Mouse (Mus musculus) embryonic facial prominence, embryonic 15.5 days (tissue): ENCODE results near the gene Fam227a. TPM values are rescaled to one million over a fixed set of nuclear protein-coding genes. Genes with fewer than 3 reads are reported as not detected.

Source experiments
- ATAC-seq: fragments of 200-750 bp; cut with Nextera tagmentation; 2 replicates; pipeline ENCODE4 v1.8.0; 2017; ENCODE audit warnings: low read depth, moderate TSS enrichment; ENCODE audit not compliant: insufficient number of reproducible peaks, low FRiP score, low TSS enrichment
- H3K27ac ChIP-seq: fragments of 300-500 bp; sonication (generic); replicated peaks from 2 replicates; pipeline ENCODE4 v1.5.1; 2015; ENCODE audit warnings: mild to moderate bottlenecking, inconsistent platforms
- H3K27me3 ChIP-seq: fragments of 300-500 bp; sonication (generic); 2 replicates; pipeline ENCODE4 v1.6.1; 2015; ENCODE audit warnings: inconsistent platforms
- H3K36me3 ChIP-seq: fragments of 300-500 bp; sonication (generic); 2 replicates; pipeline ENCODE4 v1.6.1; 2015; ENCODE audit warnings: mild to moderate bottlenecking, inconsistent platforms
- H3K4me1 ChIP-seq: fragments of 300-500 bp; sonication (generic); 2 replicates; pipeline ENCODE4 v1.6.1; 2015; ENCODE audit warnings: inconsistent platforms
- H3K4me2 ChIP-seq: fragments of 300-500 bp; sonication (generic); replicated peaks from 2 replicates; pipeline ENCODE4 v1.6.1; 2015; ENCODE audit warnings: mild to moderate bottlenecking, inconsistent platforms
- H3K4me3 ChIP-seq: fragments of 300-500 bp; sonication (generic); replicated peaks from 2 replicates; pipeline ENCODE4 v1.5.1; 2015; ENCODE audit warnings: mild to moderate bottlenecking, inconsistent platforms
- H3K9ac ChIP-seq: fragments of 300-500 bp; sonication (generic); 2 replicates; pipeline ENCODE4 v1.6.1; 2015; ENCODE audit warnings: inconsistent platforms
- H3K9me3 ChIP-seq: fragments of 300-500 bp; sonication (generic); replicated peaks from 2 replicates; pipeline ENCODE4 v1.6.1; 2016; ENCODE audit warnings: inconsistent platforms
- WGBS: fragments of 180-500 bp; shearing (Covaris S2); methylation state at CpG from one replicate; pipeline ENCODE4 v1.1.7; 2015; 5-methylcytosine and 5-hydroxymethylcytosine counted together
- polyA plus RNA-seq: library from polyadenylated mRNA; unstranded; fragments of >200 nt; fragmentation: Nextera tagmentation; extraction: Ambion mirVana; gene quantifications from 2 replicates; pipeline ENCODE4 v1.2.1, GENCODE M21; 2015

Gene Fam227a
- 1.8 and 1.9 TPM in 2 replicates for polyA plus RNA-seq

DNA sequence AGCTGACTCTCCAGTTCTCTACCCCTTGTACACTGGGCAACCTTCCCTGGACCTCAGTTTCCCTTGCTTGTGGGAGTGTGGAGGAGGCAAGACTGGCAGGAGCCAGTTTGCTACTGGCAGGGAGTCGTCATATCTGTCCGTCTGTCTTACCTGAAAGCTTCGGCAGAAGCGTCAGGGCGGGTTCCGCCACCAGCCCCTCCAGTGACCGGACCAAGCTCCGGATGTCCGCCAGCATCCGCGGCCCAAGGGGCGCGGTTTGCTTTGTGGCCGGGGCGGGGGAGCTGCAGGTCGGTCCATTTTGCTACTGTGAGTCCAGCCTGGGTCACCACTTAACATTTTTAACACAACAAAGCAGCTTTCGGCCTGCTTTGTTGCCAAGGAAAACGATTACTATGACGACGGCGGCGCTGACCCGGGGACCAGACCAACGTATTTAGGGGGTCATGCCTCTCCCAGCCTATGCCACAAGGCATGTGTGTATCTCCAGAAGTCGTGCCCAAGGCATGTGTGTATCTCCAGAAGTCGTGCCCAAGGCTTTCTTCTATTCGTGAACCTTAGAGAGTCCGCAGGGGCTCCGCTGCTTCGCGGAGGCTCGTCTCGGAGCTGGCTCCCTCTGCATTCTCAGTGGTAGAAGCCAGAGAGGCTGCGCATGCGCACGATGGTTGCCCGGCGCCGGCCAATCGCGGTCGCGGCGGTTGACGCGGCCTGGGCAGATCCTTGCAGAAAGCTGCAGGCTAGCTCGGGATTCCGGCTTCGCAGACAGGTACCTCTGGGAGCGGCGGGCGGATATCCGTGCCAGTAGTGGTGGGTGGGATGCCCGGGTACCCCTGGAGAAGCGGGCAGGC lies at the start of gene Fam227a, which contains the start of gene Cby1:
Fam227a (minus strand) TSS at position 426 of the 845 bp plus-strand sequence.
Cby1 (plus strand) TSS at position 669 of the 845 bp plus-strand sequence.
- H3K9ac ChIP-seq = peak within 1 kb of the TSS; percentile 74
- peak within 1 kb of the TSS; percentile 68 for H3K4me3 ChIP-seq
- under 1% methylated on average over 55 of the region's 55 CpGs for WGBS
- peaks cover 11% of the 10 kb centered on the region for H3K4me1 ChIP-seq
- H3K9me3 ChIP-seq = no peaks in the 10 kb centered on the region
- H3K36me3 ChIP-seq = peaks cover 18% of the 10 kb centered on the region
- peak within 1 kb of the TSS; percentile 93 for H3K4me2 ChIP-seq
- ATAC-seq = peak; percentile 82
- no peaks in the 10 kb centered on the region for H3K27me3 ChIP-seq
- H3K27ac ChIP-seq = peak within 1 kb of the TSS; percentile 92

DNA sequence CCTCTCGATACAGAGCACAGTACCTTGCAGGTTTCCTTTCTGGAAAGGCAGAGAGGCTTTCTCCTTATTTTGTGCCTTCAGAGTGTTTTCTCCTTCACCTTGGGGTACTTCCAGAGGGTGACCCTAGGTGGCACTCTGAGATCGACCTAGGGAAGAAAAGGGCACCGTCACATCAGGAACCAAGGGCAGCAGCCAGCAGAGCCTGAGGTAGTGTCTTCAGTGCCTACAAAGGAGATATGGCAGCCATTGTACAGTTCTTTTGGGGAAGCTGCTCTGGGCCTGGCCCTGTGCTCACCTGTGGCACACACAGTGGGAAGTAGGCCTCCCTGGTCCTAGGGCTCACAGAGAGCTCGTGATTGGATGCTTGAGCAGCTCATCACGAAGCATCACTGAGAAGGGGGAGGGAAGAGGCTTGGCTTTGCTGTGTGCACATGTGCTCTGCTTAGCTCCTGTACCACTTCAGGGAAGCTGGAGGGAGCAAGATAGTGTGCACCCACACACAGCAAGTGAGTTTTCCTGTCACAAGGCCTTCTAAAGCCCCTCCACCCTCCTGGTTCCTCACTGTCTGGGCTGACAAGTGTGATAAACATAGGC lies 49.6 kb upstream of the Fam227a start:
- Histone ChIP-seq H3K4me3 (no peak overlapping the region), H3K9ac (no peak overlapping the region), H3K27me3 (no peaks in the 10 kb centered on the region), H3K4me2 (no peak overlapping the region), H3K36me3 (peaks cover 63% of the 10 kb centered on the region), H3K9me3 (no peaks in the 10 kb centered on the region), H3K27ac (no peak overlapping the region), H3K4me1 (no peaks in the 10 kb centered on the region)
- ATAC-seq = no peak
- 90% methylated on average over 5 of the region's 5 CpGs for WGBS

DNA sequence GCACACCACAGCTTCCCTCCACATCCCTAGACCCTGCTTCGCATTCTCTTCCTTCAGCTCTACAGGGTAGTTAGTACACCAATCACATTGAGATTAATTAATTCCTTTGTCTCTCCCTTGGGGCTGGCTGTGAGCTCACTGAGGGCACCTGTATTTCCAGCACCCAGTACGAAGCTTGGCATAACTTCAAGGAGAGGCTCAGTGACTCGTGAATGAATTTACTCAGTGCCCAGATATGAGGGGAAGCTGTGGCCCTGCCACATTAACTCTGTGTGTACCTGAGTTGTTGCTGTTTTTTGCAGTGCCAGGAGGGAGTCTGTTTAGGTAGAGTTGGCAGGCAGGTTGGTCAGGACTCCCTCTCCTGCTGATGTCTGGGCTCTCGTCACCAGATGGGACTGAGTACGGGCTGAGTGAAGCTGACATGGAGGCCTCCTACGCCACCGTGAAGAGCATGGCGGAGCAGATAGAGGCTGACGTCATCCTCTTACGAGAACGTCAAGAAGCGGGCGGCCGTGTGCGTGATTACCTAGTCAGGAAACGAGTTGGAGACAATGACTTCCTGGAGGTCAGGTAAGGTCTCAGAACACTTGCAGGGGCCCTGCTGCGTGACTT lies 48.0 kb upstream of the Fam227a start:
- peaks cover 48% of the 10 kb centered on the region for H3K36me3 ChIP-seq
- H3K9ac ChIP-seq = no peak overlapping the region
- H3K27ac ChIP-seq = no peak overlapping the region
- no peak for ATAC-seq
- no peak overlapping the region for H3K4me3 ChIP-seq
- 80% methylated on average over 17 of the region's 17 CpGs for WGBS
- no peaks in the 10 kb centered on the region for H3K27me3 ChIP-seq
- no peaks in the 10 kb centered on the region for H3K9me3 ChIP-seq
- H3K4me2 ChIP-seq = no peak overlapping the region
- H3K4me1 ChIP-seq = no peaks in the 10 kb centered on the region

DNA sequence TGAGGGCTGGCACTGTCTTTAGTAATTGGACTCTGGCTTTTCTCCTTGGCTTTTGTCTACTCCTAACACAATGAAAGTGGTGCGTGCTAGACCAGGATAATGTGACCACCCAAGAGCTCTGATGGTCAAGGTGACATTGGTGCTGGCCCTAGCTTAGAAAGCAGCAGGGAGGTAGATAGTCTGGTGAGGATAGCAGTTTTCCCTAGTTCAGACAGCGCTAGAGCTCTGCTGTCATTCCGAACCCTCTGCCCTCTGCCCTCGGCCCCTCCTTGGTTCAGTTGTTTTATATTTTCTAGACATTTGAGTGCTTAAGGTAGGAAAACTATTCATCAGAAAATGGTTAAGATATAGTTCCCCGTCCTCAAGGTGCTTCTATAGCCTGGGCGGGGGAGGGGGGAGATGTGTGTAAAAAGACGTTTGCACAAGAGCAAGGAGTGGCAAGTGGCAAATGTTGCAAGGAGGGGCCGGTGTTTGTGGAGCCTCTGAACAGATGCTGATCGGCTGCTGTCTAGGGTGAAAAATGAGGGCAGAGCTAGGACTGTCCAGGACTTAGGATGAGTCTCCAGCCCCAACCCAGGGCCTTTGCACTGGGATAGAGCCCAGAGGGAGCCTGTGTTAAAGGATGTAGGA lies 38.9 kb upstream of the Fam227a start:
- no peak overlapping the region for H3K9ac ChIP-seq
- H3K4me2 ChIP-seq = no peak overlapping the region
- H3K36me3 ChIP-seq = peaks cover 15% of the 10 kb centered on the region
- H3K4me3 ChIP-seq = no peak overlapping the region
- H3K27ac ChIP-seq = no peak overlapping the region
- H3K9me3 ChIP-seq = no peaks in the 10 kb centered on the region
- no peaks in the 10 kb centered on the region for H3K27me3 ChIP-seq
- no peak for ATAC-seq
- WGBS = 76% methylated on average over 9 of the region's 9 CpGs
- peaks cover 6% of the 10 kb centered on the region for H3K4me1 ChIP-seq

DNA sequence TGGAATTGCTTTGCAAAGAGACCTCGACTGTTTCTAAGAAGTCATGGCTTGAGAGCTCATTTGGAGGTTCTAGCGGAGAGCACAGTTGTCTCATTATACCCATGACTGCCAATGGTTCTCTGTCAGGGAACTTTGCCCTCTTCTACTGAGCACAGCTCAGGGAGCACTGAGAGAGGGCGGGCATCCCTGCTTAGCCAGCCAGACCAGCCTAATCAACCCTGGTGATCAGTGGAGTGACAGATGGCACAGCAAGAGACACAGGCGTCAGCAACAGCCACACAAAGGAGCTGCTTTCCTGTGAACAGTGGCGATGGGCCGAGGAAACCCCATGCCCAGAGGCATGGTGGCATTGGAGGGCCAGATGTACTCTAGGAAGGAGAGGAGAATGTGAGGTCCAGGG lies 38.3 kb upstream of the Fam227a start:
- Histone ChIP-seq H3K9ac (no peak overlapping the region), H3K27ac (no peak overlapping the region), H3K4me3 (no peak overlapping the region), H3K27me3 (no peaks in the 10 kb centered on the region), H3K36me3 (peaks cover 15% of the 10 kb centered on the region), H3K4me1 (peaks cover 13% of the 10 kb centered on the region), H3K9me3 (no peaks in the 10 kb centered on the region), H3K4me2 (no peak overlapping the region)
- ATAC-seq = no peak
- 79% methylated on average over 6 of the region's 6 CpGs for WGBS

DNA sequence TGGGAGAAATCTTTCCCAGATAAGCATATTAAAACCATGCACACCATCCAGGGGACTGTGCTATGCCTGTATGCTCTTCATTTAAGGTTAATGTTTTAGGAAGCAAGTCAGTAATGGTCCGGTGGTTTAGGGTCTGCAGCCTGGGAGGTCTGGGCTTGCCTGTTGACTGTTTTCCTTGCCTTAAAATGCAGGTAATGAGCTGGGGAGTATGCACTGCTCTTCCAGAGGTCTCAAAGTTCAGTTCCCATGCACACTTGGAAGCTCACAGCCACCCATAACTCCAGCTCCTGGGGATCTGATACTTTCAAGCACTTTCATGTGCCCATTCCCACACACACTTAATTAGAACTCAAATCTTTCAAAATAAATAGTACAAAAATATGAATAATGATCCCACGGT lies 37.8 kb upstream of the Fam227a start:
- Histone ChIP-seq H3K9ac (no peak overlapping the region), H3K4me2 (no peak overlapping the region), H3K9me3 (no peaks in the 10 kb centered on the region), H3K4me1 (peaks cover 18% of the 10 kb centered on the region), H3K27me3 (no peaks in the 10 kb centered on the region), H3K27ac (no peak overlapping the region), H3K36me3 (peaks cover 15% of the 10 kb centered on the region), H3K4me3 (no peak overlapping the region)
- WGBS = 85% methylated on average over 2 of the region's 2 CpGs
- ATAC-seq = no peak

DNA sequence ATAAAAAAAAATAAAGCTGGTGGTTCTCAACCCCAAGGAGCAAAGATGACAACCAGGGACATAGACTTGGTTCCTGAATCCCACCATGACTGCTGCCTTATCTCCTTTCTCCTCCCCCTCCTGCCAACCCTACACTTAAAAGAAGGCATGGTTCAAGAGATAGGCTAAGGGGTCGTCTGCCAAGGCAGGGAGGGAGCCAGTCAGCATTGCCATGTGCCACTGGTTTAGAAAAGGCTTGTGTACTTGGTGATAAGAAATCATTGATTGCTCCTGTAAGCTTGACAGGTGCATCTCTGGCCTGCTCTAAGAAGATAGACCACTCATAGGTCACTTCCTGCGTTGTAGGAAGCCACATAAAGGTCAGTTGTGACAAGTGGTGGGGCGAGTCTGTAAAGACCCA lies 36.8 kb upstream of the Fam227a start:
- peaks cover 19% of the 10 kb centered on the region for H3K4me1 ChIP-seq
- H3K9me3 ChIP-seq = no peaks in the 10 kb centered on the region
- H3K36me3 ChIP-seq = peaks cover 15% of the 10 kb centered on the region
- H3K4me3 ChIP-seq = no peak overlapping the region
- WGBS = 70% methylated on average over 3 of the region's 3 CpGs
- H3K9ac ChIP-seq = no peak overlapping the region
- H3K4me2 ChIP-seq = no peak overlapping the region
- H3K27ac ChIP-seq = no peak overlapping the region
- no peak for ATAC-seq
- H3K27me3 ChIP-seq = no peaks in the 10 kb centered on the region

DNA sequence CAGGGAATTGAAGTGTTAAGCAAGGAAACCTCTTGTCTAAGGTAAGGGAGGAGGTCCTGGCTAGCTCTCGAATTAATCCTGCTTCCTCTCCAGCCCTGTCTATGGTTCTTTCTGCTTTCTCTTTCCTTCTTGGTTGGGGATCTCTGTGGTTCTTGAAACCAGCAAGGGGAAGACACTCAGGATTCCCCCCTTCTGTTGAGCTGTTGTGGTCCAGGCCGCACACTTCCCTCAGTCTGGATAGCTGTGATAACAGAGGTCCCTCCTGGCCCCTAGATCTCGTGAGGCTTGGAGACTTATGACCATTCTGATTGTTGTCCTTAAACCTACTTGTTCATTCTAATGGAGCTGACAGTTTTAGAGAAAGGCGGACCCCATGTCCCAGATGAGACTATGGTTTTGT lies 35.8 kb upstream of the Fam227a start:
- Histone ChIP-seq H3K4me1 (peaks cover 25% of the 10 kb centered on the region), H3K9me3 (no peaks in the 10 kb centered on the region)

DNA sequence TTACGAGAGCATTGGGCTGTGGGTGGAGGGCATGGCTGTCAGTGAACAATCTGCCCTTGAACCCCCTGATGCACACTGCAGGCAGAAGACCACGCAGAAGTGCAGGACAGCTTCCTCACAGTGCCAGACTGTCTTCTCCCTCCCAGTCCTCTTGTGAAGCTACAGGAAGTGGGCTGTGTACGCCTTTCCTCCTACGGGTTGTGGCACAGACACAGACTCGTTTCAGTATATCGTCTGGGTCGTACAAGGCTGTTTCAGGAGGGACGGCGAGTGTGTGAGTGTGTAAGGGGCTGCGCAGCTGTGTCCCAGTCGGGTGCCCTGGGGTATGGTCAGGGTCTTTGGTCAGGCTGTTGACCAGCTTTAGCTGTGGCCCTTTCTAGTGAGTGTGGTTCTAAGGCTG lies 35.0 kb upstream of the Fam227a start:
- ATAC-seq = no peak
- H3K36me3 ChIP-seq = peaks cover 10% of the 10 kb centered on the region
- H3K9me3 ChIP-seq = no peaks in the 10 kb centered on the region
- peaks cover 25% of the 10 kb centered on the region for H3K4me1 ChIP-seq
- WGBS = 76% methylated on average over 11 of the region's 11 CpGs
- no peak overlapping the region for H3K4me2 ChIP-seq
- no peaks in the 10 kb centered on the region for H3K27me3 ChIP-seq
- H3K27ac ChIP-seq = no peak overlapping the region
- H3K9ac ChIP-seq = no peak overlapping the region
- no peak overlapping the region for H3K4me3 ChIP-seq

More for the DNA sequence above, 35.8 kb upstream of the Fam227a start:
- no peaks in the 10 kb centered on the region for H3K27me3 ChIP-seq
- no peak overlapping the region for H3K9ac ChIP-seq
- H3K36me3 ChIP-seq = peaks cover 15% of the 10 kb centered on the region
- no peak overlapping the region for H3K4me3 ChIP-seq
- H3K27ac ChIP-seq = no peak overlapping the region
- no peak overlapping the region for H3K4me2 ChIP-seq
- no peak for ATAC-seq
- WGBS = 89% methylated on average over 4 of the region's 4 CpGs

DNA sequence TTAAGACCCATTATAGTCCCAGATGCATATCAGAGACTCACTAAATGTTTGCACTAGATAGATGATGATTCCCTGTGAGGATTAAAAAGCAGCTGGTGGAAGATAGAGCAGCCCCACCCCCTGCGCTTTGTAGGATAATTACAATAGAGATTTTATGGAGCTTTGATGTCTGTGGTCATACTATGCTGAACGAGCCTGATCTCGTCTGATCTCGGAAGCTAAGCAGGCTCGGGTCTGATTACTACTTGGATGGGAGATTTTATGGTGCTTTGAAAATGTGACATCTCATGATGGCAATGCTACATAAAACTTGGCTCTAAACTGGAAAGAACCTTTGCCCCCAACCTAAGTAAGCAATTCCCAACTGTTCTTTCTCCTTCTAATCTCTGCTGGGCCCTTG lies 33.6 kb upstream of the Fam227a start:
- Histone ChIP-seq H3K4me2 (peak overlapping the region; percentile 72; the same call in 1 of the 2 replicates), H3K36me3 (peaks cover 10% of the 10 kb centered on the region), H3K4me3 (no peak overlapping the region), H3K27me3 (no peaks in the 10 kb centered on the region), H3K9ac (no peak overlapping the region), H3K9me3 (no peaks in the 10 kb centered on the region), H3K4me1 (peaks cover 27% of the 10 kb centered on the region), H3K27ac (no peak overlapping the region)
- ATAC-seq = no peak
- 48% methylated on average over 5 of the region's 5 CpGs for WGBS

DNA sequence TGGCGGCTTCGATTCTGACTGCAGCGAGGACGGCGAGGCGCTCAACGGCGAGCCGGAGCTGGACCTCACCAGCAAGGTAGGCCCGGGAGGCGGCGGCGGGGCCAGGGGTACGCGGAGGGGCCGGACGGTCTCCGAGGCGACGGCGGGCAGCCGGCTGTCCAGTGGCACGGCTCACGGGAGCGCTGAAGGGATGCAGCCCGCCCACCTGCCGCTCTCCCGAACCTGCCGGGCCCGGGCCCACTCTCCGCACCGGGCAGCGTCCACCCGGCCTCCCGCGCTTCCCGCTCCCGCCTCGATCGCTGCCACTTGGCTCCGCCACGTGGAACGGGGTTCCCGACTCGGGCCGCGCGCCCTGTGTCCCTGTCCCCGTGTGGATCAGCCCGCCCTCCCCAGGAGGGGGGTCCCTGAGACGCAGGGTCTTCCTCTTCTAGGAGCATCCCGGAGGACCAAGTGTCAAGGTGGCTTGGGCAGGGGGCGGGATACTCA lies 32.3 kb upstream of the Fam227a start:
- no peak for ATAC-seq
- peak overlapping the region; percentile 85 for H3K9ac ChIP-seq
- no peaks in the 10 kb centered on the region for H3K27me3 ChIP-seq
- WGBS = under 1% methylated on average over 53 of the region's 53 CpGs
- H3K36me3 ChIP-seq = peaks cover 10% of the 10 kb centered on the region
- peak overlapping the region; percentile 89 for H3K4me3 ChIP-seq
- peaks cover 32% of the 10 kb centered on the region for H3K4me1 ChIP-seq
- H3K27ac ChIP-seq = peak overlapping the region; percentile 88
- H3K4me2 ChIP-seq = peak overlapping the region; percentile 72
- no peaks in the 10 kb centered on the region for H3K9me3 ChIP-seq
